Mouse (Mus musculus) heart, postnatal 4 days (tissue): ENCODE data around the gene Irf2bp2. TPM values are rescaled to one million over a fixed set of nuclear protein-coding genes. Genes with fewer than 3 reads are reported as not detected.
A peak's percentile ranks its signal among the peaks of the same experiment; 100 is the strongest.

Experiments
- DNase-seq: peaks from one replicate; pipeline ENCODE4 v3.0.0; 2021
- total RNA-seq, 2 experiments: library from RNA; stranded (reverse); gene quantifications; 2 replicates each; pipeline ENCODE4 v1.2.3; 2021

Irf2bp2 gene
- total RNA-seq, 2 experiments from 2014 or later, result 98.2 to 100.0 TPM

GRCm38 (mm10) chr8:126567674-126568073, 26.1 kb downstream of the Irf2bp2 start:
- peak; percentile 41 for DNase-seq

- peak; percentile 82 for DNase-seq
Measured at GRCm38 (mm10) chr8:126566446-126567062, 27.2 kb downstream of the Irf2bp2 start.

DNA sequence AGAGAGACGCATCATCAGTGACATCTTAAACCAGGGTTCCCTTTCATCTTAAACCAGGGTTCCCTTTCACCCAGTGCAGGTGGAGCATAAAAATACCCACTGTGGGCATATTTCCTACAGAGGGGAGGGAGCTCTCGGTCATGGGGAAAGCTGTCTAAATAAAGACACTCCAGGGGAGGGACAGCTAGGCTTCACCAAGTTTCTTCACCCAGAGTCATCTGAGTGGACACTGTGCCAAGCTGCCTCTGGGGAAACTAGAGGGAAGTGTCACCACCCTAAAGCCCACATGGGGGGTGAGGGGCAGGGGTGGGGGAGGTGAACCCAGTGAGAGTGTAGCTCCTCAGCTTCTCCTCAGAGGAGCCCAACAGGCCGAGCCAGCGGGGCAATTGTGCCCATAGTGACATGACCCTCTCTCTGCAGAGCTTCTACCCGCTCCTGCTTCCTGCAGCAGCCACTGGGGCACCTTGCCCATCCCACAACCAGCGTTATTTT, 27.8 kb downstream of the Irf2bp2 start:
- DNase-seq, result peak; percentile 75

DNA sequence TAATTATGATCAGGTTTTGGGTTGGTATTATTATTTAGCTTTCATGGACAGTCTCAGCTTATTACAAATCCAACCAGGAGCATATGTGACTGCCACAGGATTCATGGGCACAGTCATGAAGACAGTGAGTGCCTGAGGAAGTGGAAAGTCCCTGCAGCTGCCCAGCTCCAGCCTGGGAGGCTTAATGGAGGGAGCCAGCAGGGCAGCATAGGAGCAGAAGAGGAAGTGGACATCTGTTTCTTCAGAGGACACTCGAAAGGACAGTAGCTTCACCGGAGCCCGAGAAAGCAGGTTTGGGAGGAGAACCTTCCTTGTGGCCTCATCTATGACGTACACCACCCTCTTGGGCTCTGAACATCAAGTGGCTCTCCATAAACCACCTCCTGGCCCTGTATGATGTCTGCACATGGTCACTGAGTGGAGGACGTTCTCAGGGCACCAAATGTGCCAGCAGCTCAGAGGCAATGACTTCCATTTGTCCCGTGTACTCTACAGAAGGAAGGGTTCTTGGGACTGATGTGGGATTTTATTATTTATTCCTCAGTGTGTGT, 28.5 kb downstream of the Irf2bp2 start:
- no peak for DNase-seq

DNA sequence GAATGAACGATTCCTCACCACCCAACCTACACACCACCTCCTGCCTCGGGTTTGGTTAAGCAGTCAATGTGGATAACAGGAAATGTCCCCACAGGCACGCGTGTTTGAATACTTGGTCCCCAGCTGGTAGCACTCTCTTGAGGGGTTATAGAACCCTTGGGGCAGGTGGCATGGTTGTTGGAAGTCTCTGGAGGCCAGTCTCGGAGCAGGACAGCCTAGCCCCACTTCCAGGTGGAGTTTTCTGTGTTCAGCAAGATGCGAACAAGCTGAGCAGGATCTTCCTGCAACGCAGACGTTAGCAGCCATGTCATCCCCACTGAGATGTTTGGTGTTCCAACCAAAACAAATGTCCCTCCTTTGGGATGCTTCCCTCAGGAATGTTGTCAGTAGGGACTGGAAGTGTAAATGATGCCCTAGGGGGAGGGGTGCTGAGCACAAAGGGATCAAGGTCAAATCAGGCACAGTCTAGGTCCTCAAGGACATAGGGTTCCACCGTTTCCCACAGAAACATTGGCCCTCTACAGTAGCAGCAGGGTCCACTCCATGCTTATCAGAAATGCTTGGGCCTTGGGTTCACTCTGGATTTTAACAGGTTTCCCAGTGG, 29.1 kb downstream of the Irf2bp2 start:
- DNase-seq, result no peak

DNA sequence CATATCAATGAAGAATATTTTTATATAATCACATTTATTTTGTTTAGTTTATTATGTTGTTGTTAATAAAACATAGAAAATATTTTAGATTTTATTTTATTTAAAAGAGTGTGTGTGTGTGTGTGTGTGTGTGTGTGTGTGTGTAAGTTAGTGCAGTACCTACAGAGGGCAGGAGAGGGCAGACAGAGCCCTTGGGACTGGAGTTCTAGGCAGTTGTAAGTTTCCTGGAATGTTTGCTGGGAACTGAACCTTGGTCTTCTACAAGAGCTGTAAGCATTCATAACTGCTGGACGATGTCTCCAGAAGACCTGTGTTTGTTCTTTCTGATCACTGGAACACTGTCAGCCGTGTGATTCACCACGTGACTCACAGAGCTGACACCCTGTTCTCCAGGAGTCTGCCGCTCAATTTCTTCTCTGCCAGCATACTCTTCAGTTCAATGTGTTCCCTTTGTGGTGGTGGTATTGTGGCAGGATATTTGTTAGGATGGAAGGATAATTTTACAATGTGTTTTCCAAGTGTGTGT, 32.4 kb downstream of the Irf2bp2 start:
- DNase-seq, result no peak

GRCm38 (mm10) chr8:126558400-126558953, 35.3 kb downstream of the Irf2bp2 start:
- no peak for DNase-seq

GRCm38 (mm10) chr8:126557403-126557802, 36.4 kb downstream of the Irf2bp2 start:
- no peak for DNase-seq

- DNase-seq, result no peak
Measured at GRCm38 (mm10) chr8:126556691-126557090, 37.1 kb downstream of the Irf2bp2 start.

GRCm38 (mm10) chr8:126554741-126555140, 39.0 kb downstream of the Irf2bp2 start:
- DNase-seq, result no peak

- DNase-seq, result no peak
Measured at GRCm38 (mm10) chr8:126551871-126552270, 41.9 kb downstream of the Irf2bp2 start.

GRCm38 (mm10) chr8:126550944-126551357, 42.8 kb downstream of the Irf2bp2 start:
- DNase-seq, result peak; percentile 59

DNA sequence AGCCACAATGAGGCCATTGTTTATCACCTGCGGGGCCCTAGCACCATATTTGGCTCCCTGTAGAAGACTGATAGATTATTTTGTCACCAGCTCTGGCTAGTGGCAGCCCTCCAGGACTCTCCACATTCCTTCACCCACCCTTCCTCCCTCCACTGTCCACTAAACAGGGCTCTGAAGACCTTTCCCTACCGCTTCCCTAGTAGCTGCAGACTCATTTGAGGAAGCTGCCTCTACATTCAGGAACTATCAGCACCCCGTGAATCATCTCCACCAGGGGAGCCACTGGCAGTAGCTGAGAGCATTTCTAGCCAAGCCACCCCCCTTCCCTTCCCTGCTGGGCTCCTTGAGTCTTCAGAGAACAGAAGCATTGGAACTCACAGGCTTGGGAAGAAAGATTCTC, 45.9 kb downstream of the Irf2bp2 start:
- peak; percentile 78 for DNase-seq

GRCm38 (mm10) chr8:126547361-126547760, 46.4 kb downstream of the Irf2bp2 start:
- DNase-seq, result no peak

- DNase-seq, result no peak
Measured at GRCm38 (mm10) chr8:126546480-126546879, 47.3 kb downstream of the Irf2bp2 start.

- DNase-seq, result no peak
Measured at GRCm38 (mm10) chr8:126543407-126543806, 50.4 kb downstream of the Irf2bp2 start.

DNA sequence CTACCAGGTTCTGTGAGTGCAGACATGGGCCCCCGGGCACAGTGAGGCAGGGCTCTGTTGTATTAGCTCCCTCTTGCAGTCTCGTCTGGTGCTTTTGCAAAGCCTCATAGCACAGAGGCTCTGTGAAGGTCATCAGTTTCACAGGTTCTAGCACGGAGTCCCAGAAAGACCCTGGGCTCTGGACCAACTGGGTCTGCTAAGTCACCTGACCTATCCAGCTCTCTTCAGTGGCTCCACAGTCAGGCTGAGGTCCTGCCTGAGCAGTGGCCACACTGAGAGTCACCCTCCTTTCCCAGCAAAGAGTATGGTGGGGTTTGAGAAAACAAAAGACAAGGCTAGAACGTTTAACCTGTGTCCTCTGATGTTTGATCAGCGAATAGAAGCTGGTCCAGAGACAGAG, 51.0 kb downstream of the Irf2bp2 start:
- no peak for DNase-seq

- DNase-seq, result no peak
Measured at GRCm38 (mm10) chr8:126542090-126542689, 51.6 kb downstream of the Irf2bp2 start.

- no peak for DNase-seq
Measured at GRCm38 (mm10) chr8:126540298-126540697, 53.5 kb downstream of the Irf2bp2 start.

GRCm38 (mm10) chr8:126539355-126540093, 54.3 kb downstream of the Irf2bp2 start:
- peak; percentile 64 for DNase-seq

- no peak for DNase-seq
Measured at GRCm38 (mm10) chr8:126538648-126539354, 55.0 kb downstream of the Irf2bp2 start.
